Mouse (Mus musculus): ENCODE measurements at regions not wholly inside any gene's neighbourhood (a gene's known extent, or its start where the extent isn't known, plus 50 kb on each side); places are given as distances from the start of the nearest gene placed in this dataset.

DNA sequence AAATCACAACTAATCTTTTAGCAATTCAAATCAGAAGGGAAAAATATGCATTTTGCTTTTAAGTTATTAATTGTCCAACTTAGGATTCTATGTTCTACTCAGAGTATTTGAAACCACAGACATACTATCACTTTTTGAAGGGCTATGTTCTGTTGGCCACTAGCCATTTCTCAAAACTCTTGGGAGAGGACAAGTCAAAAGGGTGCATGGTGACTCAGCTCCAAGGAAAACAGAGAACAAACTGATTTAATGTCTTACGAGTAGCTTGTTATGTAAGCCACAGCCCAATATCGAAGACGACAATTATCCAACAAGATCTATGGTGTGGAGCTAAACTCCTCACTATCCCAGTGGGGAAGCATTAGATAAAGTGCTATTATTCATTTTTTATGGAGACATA is 247.6 kb downstream of the Kcnj2 start:
- Histone ChIP-seq H3K79me2 (ENCODE audit: control insufficient read depth, insufficient read depth) (no peaks in the 10 kb centered on the region), H3K27me3 (ENCODE audit: control insufficient read depth, insufficient read depth, insufficient read length) (no peaks in the 10 kb centered on the region), H3ac (ENCODE audit: control insufficient read depth, insufficient read length) (no peak overlapping the region), H3K36me3 (ENCODE audit: control insufficient read depth, insufficient read depth) (no peaks in the 10 kb centered on the region), H3K4me2 (ENCODE audit: low read depth) (no peak overlapping the region), H3K4me3 (no peak overlapping the region)
- TF ChIP-seq USF1 (IDR thresholded peaks at IDR 0.05; ENCODE audit: low read depth), result no peak
- no peak for TF ChIP-seq MYOD1 (IDR thresholded peaks at IDR 0.05; ENCODE audit: control insufficient read depth in 1 of 3, insufficient read length in 2 of 3, low read depth in 2 of 3)
- no peak for TF ChIP-seq REST (IDR thresholded peaks at IDR 0.05; ENCODE audit: insufficient read depth, insufficient read length)
- TF ChIP-seq CEBPB (IDR thresholded peaks at IDR 0.05; ENCODE audit: insufficient read depth, poor library complexity, severe bottlenecking), result no peak
- no peak for TF ChIP-seq E2F4 (IDR thresholded peaks at IDR 0.05; ENCODE audit: insufficient read depth)
- no peak for TF ChIP-seq POLR2AphosphoS2 (IDR thresholded peaks at IDR 0.05; ENCODE audit: insufficient read length, low read depth)
- TF ChIP-seq MAX (IDR thresholded peaks at IDR 0.05; ENCODE audit: low read depth), result no peak
- TF ChIP-seq TCF3 (IDR thresholded peaks at IDR 0.05; ENCODE audit: insufficient read length, low read depth), result no peak
- TF ChIP-seq POLR2A (IDR thresholded peaks at IDR 0.05; ENCODE audit: insufficient read length, low read depth), result no peak
- TF ChIP-seq SRF (IDR thresholded peaks at IDR 0.05; ENCODE audit: control insufficient read depth, insufficient read length, low read depth), result no peak
- no peak for TF ChIP-seq MYOG (IDR thresholded peaks at IDR 0.05; ENCODE audit: control insufficient read depth in 1 of 3, insufficient read depth in 1 of 3, insufficient read length in 2 of 3, low read depth in 2 of 3)
- TF ChIP-seq TCF12 (IDR thresholded peaks at IDR 0.05; ENCODE audit: insufficient read depth, poor library complexity, severe bottlenecking), result no peak

DNA sequence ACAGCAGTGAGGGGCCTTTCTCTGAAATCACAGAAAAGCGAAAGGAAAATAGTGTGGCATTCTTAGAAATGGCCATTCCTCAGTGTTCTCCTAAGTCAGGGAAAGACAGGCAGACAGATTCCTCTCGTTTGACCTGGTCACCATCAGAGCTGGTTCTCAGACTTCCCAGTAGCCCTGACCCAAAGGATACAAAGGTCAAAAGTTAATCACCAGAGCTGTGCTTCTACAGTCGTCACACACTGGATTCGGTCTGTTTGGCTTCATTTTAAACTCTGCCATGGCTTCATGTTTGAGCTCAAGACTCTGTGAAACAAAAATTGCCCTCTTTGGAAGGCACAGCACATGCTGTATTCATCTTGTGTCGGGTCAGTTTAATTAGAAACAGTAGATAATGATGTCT is 255.6 kb downstream of the Kcnj2 start:
- H3ac ChIP-seq (ENCODE audit: control insufficient read depth, insufficient read length), result no peak overlapping the region
- H3K4me2 ChIP-seq (ENCODE audit: low read depth), result no peak overlapping the region
- no peaks in the 10 kb centered on the region for H3K36me3 ChIP-seq (ENCODE audit: control insufficient read depth, insufficient read depth)
- H3K79me2 ChIP-seq (ENCODE audit: control insufficient read depth, insufficient read depth), result no peaks in the 10 kb centered on the region
- H3K27me3 ChIP-seq (ENCODE audit: control insufficient read depth, insufficient read depth, insufficient read length), result no peaks in the 10 kb centered on the region
- H3K4me3 ChIP-seq, result no peak overlapping the region
- TF ChIP-seq E2F4 (IDR thresholded peaks at IDR 0.05; ENCODE audit: insufficient read depth) (no peak), MAX (IDR thresholded peaks at IDR 0.05; ENCODE audit: low read depth) (no peak), SRF (IDR thresholded peaks at IDR 0.05; ENCODE audit: control insufficient read depth, insufficient read length, low read depth) (no peak), CEBPB (IDR thresholded peaks at IDR 0.05; ENCODE audit: insufficient read depth, poor library complexity, severe bottlenecking) (no peak), POLR2A (IDR thresholded peaks at IDR 0.05; ENCODE audit: insufficient read length, low read depth) (no peak), MYOD1 (IDR thresholded peaks at IDR 0.05; ENCODE audit: control insufficient read depth in 1 of 3, insufficient read length in 2 of 3, low read depth in 2 of 3) (no peak), MYOG (IDR thresholded peaks at IDR 0.05; ENCODE audit: control insufficient read depth in 1 of 3, insufficient read depth in 1 of 3, insufficient read length in 2 of 3, low read depth in 2 of 3) (no peak), TCF12 (IDR thresholded peaks at IDR 0.05; ENCODE audit: insufficient read depth, poor library complexity, severe bottlenecking) (no peak), POLR2AphosphoS2 (IDR thresholded peaks at IDR 0.05; ENCODE audit: insufficient read length, low read depth) (no peak), REST (IDR thresholded peaks at IDR 0.05; ENCODE audit: insufficient read depth, insufficient read length) (no peak), USF1 (IDR thresholded peaks at IDR 0.05; ENCODE audit: low read depth) (no peak), TCF3 (IDR thresholded peaks at IDR 0.05; ENCODE audit: insufficient read length, low read depth) (no peak)

DNA sequence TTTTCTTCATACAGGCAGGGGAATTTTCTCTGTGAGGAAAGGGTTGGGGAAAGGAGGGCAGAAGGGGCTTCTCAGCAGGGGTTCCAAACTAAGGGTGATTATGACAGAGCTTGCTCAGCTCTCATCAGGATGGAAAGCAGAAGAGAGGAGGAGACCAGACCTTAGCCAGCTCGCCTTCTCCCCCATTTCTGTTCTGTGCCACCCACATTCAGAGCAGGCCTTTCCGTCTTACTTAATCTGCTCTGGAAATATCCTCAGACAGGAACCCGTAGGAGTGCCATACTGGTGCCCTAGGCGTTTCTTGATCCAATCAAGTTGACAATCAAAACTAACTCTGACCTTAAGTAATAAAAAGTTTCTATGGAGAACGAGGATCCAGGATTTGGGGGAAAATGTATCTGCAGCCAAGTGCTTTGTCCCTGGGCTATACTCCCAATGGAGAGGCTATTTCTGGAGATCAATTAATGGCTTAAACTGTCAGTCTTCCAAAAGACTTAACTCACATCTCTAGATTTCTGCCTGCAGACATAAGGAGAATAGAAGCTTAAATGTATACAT is 258.6 kb downstream of the Kcnj2 start:
- no peak overlapping the region for H3ac ChIP-seq (ENCODE audit: control insufficient read depth, insufficient read length)
- no peak for TF ChIP-seq E2F4 (IDR thresholded peaks at IDR 0.05; ENCODE audit: insufficient read depth)
- no peak for TF ChIP-seq REST (IDR thresholded peaks at IDR 0.05; ENCODE audit: insufficient read depth, insufficient read length)
- no peak for TF ChIP-seq SRF (IDR thresholded peaks at IDR 0.05; ENCODE audit: control insufficient read depth, insufficient read length, low read depth)
- TF ChIP-seq TCF3 (IDR thresholded peaks at IDR 0.05; ENCODE audit: insufficient read length, low read depth), result no peak
- TF ChIP-seq TCF12 (IDR thresholded peaks at IDR 0.05; ENCODE audit: insufficient read depth, poor library complexity, severe bottlenecking), result no peak
- TF ChIP-seq POLR2A (IDR thresholded peaks at IDR 0.05; ENCODE audit: insufficient read length, low read depth), result no peak
- no peak for TF ChIP-seq MAX (IDR thresholded peaks at IDR 0.05; ENCODE audit: low read depth)
- TF ChIP-seq MYOD1 (IDR thresholded peaks at IDR 0.05; ENCODE audit: control insufficient read depth in 1 of 3, insufficient read length in 2 of 3, low read depth in 2 of 3), result no peak
- no peak for TF ChIP-seq CEBPB (IDR thresholded peaks at IDR 0.05; ENCODE audit: insufficient read depth, poor library complexity, severe bottlenecking)
- TF ChIP-seq POLR2AphosphoS2 (IDR thresholded peaks at IDR 0.05; ENCODE audit: insufficient read length, low read depth), result no peak
- TF ChIP-seq USF1 (IDR thresholded peaks at IDR 0.05; ENCODE audit: low read depth), result no peak
- H3K36me3 ChIP-seq (ENCODE audit: control insufficient read depth, insufficient read depth), result no peaks in the 10 kb centered on the region
- H3K4me3 ChIP-seq, result no peak overlapping the region
- H3K79me2 ChIP-seq (ENCODE audit: control insufficient read depth, insufficient read depth), result no peaks in the 10 kb centered on the region
- no peak overlapping the region for H3K4me2 ChIP-seq (ENCODE audit: low read depth)
- H3K27me3 ChIP-seq (ENCODE audit: control insufficient read depth, insufficient read depth, insufficient read length), result no peaks in the 10 kb centered on the region

- Histone ChIP-seq H3K79me2 (ENCODE audit: control insufficient read depth, insufficient read depth) (no peaks in the 10 kb centered on the region), H3K4me2 (ENCODE audit: low read depth) (no peak overlapping the region), H3K27me3 (ENCODE audit: control insufficient read depth, insufficient read depth, insufficient read length) (no peaks in the 10 kb centered on the region), H3K4me3 (no peak overlapping the region), H3ac (ENCODE audit: control insufficient read depth, insufficient read length) (no peak overlapping the region), H3K36me3 (ENCODE audit: control insufficient read depth, insufficient read depth) (no peaks in the 10 kb centered on the region)
- TF ChIP-seq SRF (IDR thresholded peaks at IDR 0.05; ENCODE audit: control insufficient read depth, insufficient read length, low read depth) (no peak), USF1 (IDR thresholded peaks at IDR 0.05; ENCODE audit: low read depth) (no peak), TCF12 (IDR thresholded peaks at IDR 0.05; ENCODE audit: insufficient read depth, poor library complexity, severe bottlenecking) (no peak), E2F4 (IDR thresholded peaks at IDR 0.05; ENCODE audit: insufficient read depth) (no peak)
Measured at GRCm38 (mm10) chr11:111326915-111327314, 261.0 kb downstream of the Kcnj2 start.

DNA sequence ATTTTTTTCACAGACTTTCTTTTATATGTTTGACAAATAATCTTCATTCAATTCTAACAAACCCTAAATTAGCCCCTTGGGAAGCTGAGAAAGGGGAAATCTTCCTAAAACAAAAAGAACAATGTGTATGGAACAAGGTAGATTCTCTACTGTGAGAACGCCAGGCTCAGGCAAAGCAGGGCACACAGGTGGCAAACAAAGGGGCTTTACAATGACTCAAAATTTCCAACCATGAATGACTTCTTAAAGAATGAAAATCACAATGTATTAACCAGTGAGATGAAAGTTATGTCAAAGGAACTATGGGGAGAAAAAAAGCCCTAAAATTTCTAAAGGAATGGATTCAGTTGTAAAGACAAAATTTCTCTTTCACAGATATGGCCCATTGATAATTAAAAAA is 262.3 kb downstream of the Kcnj2 start:
- Histone ChIP-seq H3K79me2 (ENCODE audit: control insufficient read depth, insufficient read depth) (no peaks in the 10 kb centered on the region), H3K4me3 (no peak overlapping the region), H3K4me2 (ENCODE audit: low read depth) (no peak overlapping the region), H3ac (ENCODE audit: control insufficient read depth, insufficient read length) (no peak overlapping the region), H3K27me3 (ENCODE audit: control insufficient read depth, insufficient read depth, insufficient read length) (no peaks in the 10 kb centered on the region), H3K36me3 (ENCODE audit: control insufficient read depth, insufficient read depth) (no peaks in the 10 kb centered on the region)
- no peak for TF ChIP-seq TCF12 (IDR thresholded peaks at IDR 0.05; ENCODE audit: insufficient read depth, poor library complexity, severe bottlenecking)
- TF ChIP-seq POLR2AphosphoS2 (IDR thresholded peaks at IDR 0.05; ENCODE audit: insufficient read length, low read depth), result no peak
